Mouse (Mus musculus) CH12.LX (cell line): Measurements from ENCODE around the gene Nbas.

Experiments
- CTCF ChIP-seq, 2 experiments: IDR thresholded peaks in 1 of 2; conservative IDR thresholded peaks in 1 of 2; 2 replicates each; pipeline ENCODE4 v1.5.1; 2011 to 2012; ENCODE audit warnings: low read depth in 2 of 2, low read length in 2 of 2, improper control_type of control experiment in 1 of 2, inconsistent platforms in 1 of 2, mild to moderate bottlenecking in 1 of 2, moderate library complexity in 1 of 2
- HCFC1 ChIP-seq: IDR thresholded peaks from 2 replicates; pipeline ENCODE4 v1.6.1; 2012; ENCODE audit warnings: low read depth, mild to moderate bottlenecking, inconsistent platforms, low read length, improper control_type of control experiment
- MAX ChIP-seq: IDR thresholded peaks from 2 replicates; pipeline ENCODE4 v1.6.1; 2011; ENCODE audit warnings: low read length, improper control_type of control experiment
- NELFE ChIP-seq: IDR thresholded peaks from 2 replicates; pipeline ENCODE4 v1.6.1; 2011; ENCODE audit warnings: low read depth, low read length, improper control_type of control experiment
- POLR2A ChIP-seq: IDR thresholded peaks from 2 replicates; pipeline ENCODE4 v1.6.1; 2011; ENCODE audit warnings: low read depth, mild to moderate bottlenecking, improper control_type of control experiment, low read length
- RCOR1 ChIP-seq: conservative IDR thresholded peaks from 2 replicates; pipeline ENCODE4 v1.6.1; 2012; ENCODE audit warnings: low read depth, mild to moderate bottlenecking, inconsistent platforms, low read length, improper control_type of control experiment
- USF1 ChIP-seq: IDR thresholded peaks from 2 replicates; pipeline ENCODE4 v1.6.1; 2014; ENCODE audit warnings: low read depth, mild to moderate bottlenecking, inconsistent platforms, low read length, improper control_type of control experiment
- ZNF384 ChIP-seq: IDR thresholded peaks from 2 replicates; pipeline ENCODE4 v1.6.1; 2012; ENCODE audit warnings: low read depth, low read length, improper control_type of control experiment, inconsistent platforms

DNA sequence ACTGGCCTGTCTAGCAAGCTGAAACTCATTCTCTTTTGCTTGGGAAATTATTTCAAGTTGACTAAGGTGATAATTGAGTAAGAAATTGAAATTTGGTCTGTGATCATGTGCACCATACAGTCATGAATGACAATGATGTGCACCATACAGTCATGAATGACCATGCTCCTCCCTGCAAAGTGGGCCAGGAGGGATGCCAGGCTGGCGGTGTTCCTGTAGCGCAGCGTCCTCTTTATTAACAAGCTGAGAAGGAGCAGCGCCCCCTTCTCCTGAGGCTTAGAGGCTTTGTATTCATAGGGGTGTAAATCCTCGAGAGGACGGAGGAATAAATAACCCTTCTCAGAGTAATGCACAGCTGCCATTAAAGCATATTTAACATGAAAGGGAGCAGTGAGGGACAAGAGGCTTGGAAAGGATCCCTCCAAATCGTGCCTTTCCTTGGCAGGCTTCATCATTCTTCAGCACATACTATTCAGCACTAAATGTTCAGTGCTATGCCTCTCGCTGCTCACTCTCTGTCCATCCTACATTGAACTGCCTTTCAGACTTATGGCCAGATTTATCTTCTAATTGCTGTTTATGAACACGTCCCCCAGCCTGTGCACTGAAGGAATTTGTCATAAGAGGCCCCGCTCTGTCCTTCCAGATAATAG lies 230.4 kb downstream of the Nbas start:
- no peak for TF ChIP-seq POLR2A
- TF ChIP-seq NELFE, result no peak
- TF ChIP-seq CTCF (conservative IDR thresholded peaks at IDR 0.05 in 1 of 2, IDR thresholded peaks at IDR 0.05 in 1 of 2; ENCODE audit: low read depth in 2 of 2, low read length in 2 of 2), result no peak
- no peak for TF ChIP-seq RCOR1
- TF ChIP-seq USF1, result no peak
- TF ChIP-seq MAX, result no peak
- no peak for TF ChIP-seq ZNF384
- TF ChIP-seq HCFC1, result no peak
